Mouse (Mus musculus) lung, postnatal 0 days (tissue): ENCODE data around the gene Lekr1.

ENCODE experiments used
- CTCF ChIP-seq: IDR thresholded peaks from 2 replicates; pipeline ENCODE4 v1.5.1; 2016; ENCODE audit warnings: antibody characterized with exemption, mild to moderate bottlenecking
- EP300 ChIP-seq: IDR thresholded peaks from 2 replicates; pipeline ENCODE4 v1.6.1; 2016; ENCODE audit warnings: antibody characterized with exemption, mild to moderate bottlenecking, control low read depth

DNA sequence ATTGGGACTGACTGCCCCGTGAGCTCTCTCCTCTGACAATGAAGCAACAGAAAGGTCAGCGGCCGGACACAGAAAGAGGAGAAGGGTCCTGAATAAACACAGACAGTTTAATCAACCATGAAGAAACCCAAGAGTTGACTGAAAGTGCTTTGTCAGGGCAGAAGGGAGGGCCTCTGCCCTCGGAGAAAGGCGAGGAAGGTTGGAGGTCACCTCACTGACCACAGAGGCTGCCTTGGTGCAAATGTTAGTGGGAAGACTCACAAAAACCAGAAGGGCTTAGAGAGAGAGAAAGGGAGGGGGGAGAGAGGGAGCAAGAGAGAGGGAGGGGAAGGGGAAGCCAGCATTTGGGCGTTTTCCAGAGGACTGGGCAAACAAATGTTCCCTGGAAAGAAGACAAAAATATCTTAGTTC lies 195.4 kb downstream of the Lekr1 start:
- TF ChIP-seq CTCF (no peak), EP300 (no peak)
